Mouse (Mus musculus) heart, adult 2 months (tissue): Measurements from ENCODE around the gene Tex10.

ENCODE experiments used
- CTCF ChIP-seq: fragments of 200-600 bp; IDR thresholded peaks from 2 replicates; pipeline ENCODE4 v1.8.1; 2022; ENCODE audit warnings: antibody characterized with exemption, mild to moderate bottlenecking, moderate library complexity
- EP300 ChIP-seq: fragments of 200-500 bp; IDR thresholded peaks from 2 replicates; pipeline ENCODE4 v1.6.1; 2011; ENCODE audit warnings: low read depth, low read length, control low read depth; ENCODE audit not compliant: insufficient read depth
- POLR2A ChIP-seq: fragments of 200-500 bp; IDR thresholded peaks from 2 replicates; pipeline ENCODE4 v1.6.1; 2011; ENCODE audit warnings: mild to moderate bottlenecking, low read depth, low read length, control low read depth; ENCODE audit not compliant: insufficient read depth

DNA sequence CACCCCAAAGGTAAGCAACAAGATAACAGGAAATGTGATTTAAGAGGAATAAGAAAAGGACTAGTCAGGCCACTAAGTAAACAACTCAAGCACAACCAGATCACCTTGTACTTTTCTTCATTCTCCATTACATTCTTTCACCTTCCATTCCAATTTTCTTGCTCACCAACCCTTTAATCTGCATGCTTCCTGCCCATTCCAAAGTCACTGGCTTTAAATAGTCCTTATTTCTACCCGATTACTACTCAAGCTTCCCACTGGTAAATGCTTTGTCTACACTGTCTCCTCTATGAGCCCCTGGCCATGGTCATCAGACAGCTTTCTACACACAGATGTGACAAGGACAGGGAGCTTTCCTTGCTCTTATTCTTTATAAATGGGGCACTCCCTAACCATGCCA lies 2.3 kb downstream of the Tex10 start:
- TF ChIP-seq CTCF (no peak), POLR2A (no peak), EP300 (no peak)
